Mouse (Mus musculus) lung, postnatal 0 days (tissue): Measurements from ENCODE around the gene Mcu.

Experiments
- CTCF ChIP-seq: IDR thresholded peaks from 2 replicates; pipeline ENCODE4 v1.5.1; 2016; ENCODE audit warnings: antibody characterized with exemption, mild to moderate bottlenecking
- EP300 ChIP-seq: IDR thresholded peaks from 2 replicates; pipeline ENCODE4 v1.6.1; 2016; ENCODE audit warnings: antibody characterized with exemption, mild to moderate bottlenecking, control low read depth

GRCm38 (mm10) chr10:59502381-59502780, 114.1 kb downstream of the Mcu start:
- TF ChIP-seq CTCF = no peak
- no peak for TF ChIP-seq EP300
